Mouse (Mus musculus) thymus, postnatal 0 days (tissue): ENCODE results near the gene Polk. TPM values are rescaled to one million over a fixed set of nuclear protein-coding genes. Genes with fewer than 3 reads are reported as not detected.

ENCODE experiments used
- DNase-seq: peaks from one replicate; pipeline ENCODE4 v3.0.0-alpha.2; 2015; ENCODE audit warnings: low spot score
- polyA plus RNA-seq: library from polyadenylated mRNA; unstranded; fragments of >200 nt; fragmentation: Nextera tagmentation; extraction: Ambion mirVana; gene quantifications from 2 replicates; pipeline ENCODE4 v1.2.1, GENCODE M21; 2015

Gene Polk
- 6.0 and 7.2 TPM in 2 replicates for polyA plus RNA-seq

- peak; percentile 96 for DNase-seq
Measured at GRCm38 (mm10) chr13:96542081-96542889, at the start of gene Polk, which contains the start of gene Col4a3bp. Gene Polk, minus strand, starts transcription at chr13:96542579. Gene Col4a3bp, plus strand, starts transcription at chr13:96542618.

- no peak for DNase-seq
Measured at GRCm38 (mm10) chr13:96588642-96589041, 46.3 kb upstream of the Polk start.

GRCm38 (mm10) chr13:96586540-96586939 lies 44.2 kb upstream of the Polk start:
- DNase-seq: no peak

GRCm38 (mm10) chr13:96584201-96584600 lies 41.8 kb upstream of the Polk start:
- DNase-seq: no peak

- DNase-seq: no peak
Measured at GRCm38 (mm10) chr13:96579979-96580378, 37.6 kb upstream of the Polk start.

GRCm38 (mm10) chr13:96579104-96579503 lies 36.7 kb upstream of the Polk start:
- no peak for DNase-seq

- DNase-seq: no peak
Measured at GRCm38 (mm10) chr13:96574170-96574569, 31.8 kb upstream of the Polk start.

GRCm38 (mm10) chr13:96571016-96571361 lies 28.6 kb upstream of the Polk start:
- no peak for DNase-seq

- DNase-seq: no peak
Measured at GRCm38 (mm10) chr13:96570313-96571015, 28.1 kb upstream of the Polk start.

- DNase-seq: no peak
Measured at GRCm38 (mm10) chr13:96567977-96568376, 25.6 kb upstream of the Polk start.

- DNase-seq: peak; percentile 11
Measured at GRCm38 (mm10) chr13:96555099-96555498, 12.7 kb upstream of the Polk start.

GRCm38 (mm10) chr13:96547941-96548340 lies 5.6 kb upstream of the Polk start:
- DNase-seq: no peak

GRCm38 (mm10) chr13:96547250-96547649 lies 4.9 kb upstream of the Polk start:
- no peak for DNase-seq

- peak; percentile 14 for DNase-seq
Measured at GRCm38 (mm10) chr13:96544506-96544905, 2.1 kb upstream of the Polk start.

- peak; percentile 20 for DNase-seq
Measured at GRCm38 (mm10) chr13:96542901-96543891, 817 bp upstream of the Polk start.

- DNase-seq: no peak
Measured at GRCm38 (mm10) chr13:96541381-96541780, 998 bp downstream of the Polk start.

GRCm38 (mm10) chr13:96538103-96538502 lies 4.3 kb downstream of the Polk start:
- no peak for DNase-seq

- DNase-seq: no peak
Measured at GRCm38 (mm10) chr13:96536821-96537572, 5.4 kb downstream of the Polk start.

- DNase-seq: no peak
Measured at GRCm38 (mm10) chr13:96533742-96534141, 8.6 kb downstream of the Polk start.

- DNase-seq: no peak
Measured at GRCm38 (mm10) chr13:96532176-96532575, 10.2 kb downstream of the Polk start.

GRCm38 (mm10) chr13:96530064-96530463 lies 12.3 kb downstream of the Polk start:
- DNase-seq: no peak
